Mouse (Mus musculus): ENCODE data around the gene Nod2. TPM values are rescaled to one million over a fixed set of nuclear protein-coding genes. Genes with fewer than 3 reads are reported as not detected.
"Not testable (repeated sequence)": the region's sequence is repeated elsewhere in the genome, so short reads cannot be mapped to it uniquely, and the experiment has no call there.

The Nod2 gene
- polyA plus RNA-seq, 1 experiment from 2014 or later = 0.22 TPM

DNA sequence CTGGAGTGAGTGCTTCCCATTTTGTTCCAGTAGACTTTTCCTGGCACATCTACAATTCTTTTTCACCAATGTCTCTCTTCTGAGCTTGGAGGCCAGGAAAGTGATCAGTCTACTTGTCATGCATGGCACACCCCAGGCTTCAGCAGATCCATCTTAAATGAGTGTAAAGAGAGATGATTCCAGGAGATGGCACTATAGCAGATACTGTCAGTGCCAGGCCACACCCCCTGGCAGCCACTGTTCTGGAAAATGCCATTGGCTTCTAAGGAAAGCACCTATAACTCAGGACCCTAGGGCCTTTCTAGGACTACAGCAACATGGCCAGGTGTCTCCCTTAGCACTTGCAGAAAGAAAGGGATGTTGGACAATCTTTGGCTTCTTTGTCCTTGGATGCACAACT lies 16.0 kb upstream of the Nod2 start:
- peak; percentile 47 for DNase-seq (ENCODE audit: low spot score)

- no peak for DNase-seq (ENCODE audit: low spot score)
These were observed 13.8 kb upstream of the Nod2 start for GRCm38 (mm10) chr8:88633343-88633765.

- DNase-seq (ENCODE audit: low spot score) = peak; percentile 70
These were observed 11.4 kb upstream of the Nod2 start, which contains the start of gene Snx20 for GRCm38 (mm10) chr8:88635474-88636397. Gene Snx20 (minus strand): TSS chr8:88636128.

- no peak for DNase-seq (ENCODE audit: low spot score)
These were observed 9.8 kb upstream of the Nod2 start for GRCm38 (mm10) chr8:88637092-88638000.

DNA sequence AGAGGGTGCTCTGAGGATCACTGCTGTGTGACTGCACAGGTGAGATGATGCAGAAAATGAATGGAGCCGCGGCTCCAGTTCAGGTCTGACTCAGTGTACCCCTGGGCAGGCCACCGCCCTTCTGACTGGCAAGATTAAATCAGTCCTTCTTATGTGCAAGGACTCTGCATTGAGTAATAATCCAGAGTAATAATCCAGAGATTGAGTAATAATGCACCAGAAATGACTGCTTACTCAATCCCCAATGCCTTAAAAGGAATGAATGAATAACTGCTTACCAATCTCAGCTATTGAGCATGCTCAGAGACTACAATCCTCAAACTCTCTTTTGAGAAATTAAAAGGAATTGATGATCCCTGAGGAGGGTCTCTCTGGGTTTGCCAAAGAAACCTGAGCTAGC lies 8.2 kb upstream of the Nod2 start:
- DNase-seq (ENCODE audit: low spot score) = no peak

GRCm38 (mm10) chr8:88642734-88643564 lies 4.2 kb upstream of the Nod2 start:
- no peak for DNase-seq (ENCODE audit: low spot score)

DNA sequence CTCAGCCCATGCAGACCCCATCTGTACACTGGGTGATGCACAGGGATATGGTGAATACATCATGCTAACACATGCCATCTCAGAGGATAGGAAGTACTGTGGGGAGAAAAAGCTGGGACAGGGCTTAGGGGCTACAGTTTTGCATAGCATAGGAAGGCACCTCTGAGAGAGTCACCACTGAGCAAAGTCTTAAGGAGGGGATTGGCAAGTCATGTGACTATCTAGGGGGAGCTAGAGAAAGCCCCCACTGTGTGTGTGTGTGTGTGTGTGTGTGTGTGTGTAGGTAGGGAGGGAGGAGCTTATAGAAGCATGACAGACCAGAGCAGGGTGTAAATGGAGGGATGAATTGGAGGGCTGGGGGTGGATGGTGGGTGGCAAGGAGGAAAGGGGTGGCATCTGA lies 1.2 kb downstream of the Nod2 start:
- DNase-seq (ENCODE audit: low spot score) = no peak

- no peak for DNase-seq (ENCODE audit: low spot score)
These were observed 3.0 kb downstream of the Nod2 start for GRCm38 (mm10) chr8:88650016-88650708.

- DNase-seq (ENCODE audit: low spot score) = not testable (repeated sequence)
These were observed 4.0 kb downstream of the Nod2 start for GRCm38 (mm10) chr8:88651122-88651521.

DNA sequence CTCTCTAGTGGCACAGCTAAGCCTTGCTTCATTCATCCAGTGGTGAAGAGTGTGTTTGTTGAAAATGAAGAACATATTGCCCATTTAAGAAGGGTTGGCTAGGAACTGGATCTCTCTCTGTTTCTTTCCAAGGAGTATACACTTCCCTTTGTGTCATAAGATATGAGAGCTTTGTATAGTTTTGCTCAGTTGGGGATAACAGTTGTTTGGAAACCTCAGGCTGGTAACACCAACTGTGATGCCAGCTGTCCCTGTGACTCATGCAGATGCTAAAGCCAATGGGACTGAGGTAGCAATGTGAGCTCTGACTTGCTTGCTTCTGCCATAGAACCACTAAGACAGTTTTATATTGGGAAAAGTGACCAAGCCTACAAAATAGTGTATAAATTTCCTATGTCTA lies 8.2 kb downstream of the Nod2 start:
- DNase-seq (ENCODE audit: low spot score) = no peak

GRCm38 (mm10) chr8:88659873-88660272 lies 12.8 kb downstream of the Nod2 start:
- no peak for DNase-seq (ENCODE audit: low spot score)

GRCm38 (mm10) chr8:88662401-88662821 lies 15.3 kb downstream of the Nod2 start:
- DNase-seq (ENCODE audit: low spot score) = no peak

GRCm38 (mm10) chr8:88664121-88664520 lies 17.0 kb downstream of the Nod2 start:
- no peak for DNase-seq (ENCODE audit: low spot score)

GRCm38 (mm10) chr8:88664947-88665346 lies 17.8 kb downstream of the Nod2 start:
- no peak for DNase-seq (ENCODE audit: low spot score)

DNA sequence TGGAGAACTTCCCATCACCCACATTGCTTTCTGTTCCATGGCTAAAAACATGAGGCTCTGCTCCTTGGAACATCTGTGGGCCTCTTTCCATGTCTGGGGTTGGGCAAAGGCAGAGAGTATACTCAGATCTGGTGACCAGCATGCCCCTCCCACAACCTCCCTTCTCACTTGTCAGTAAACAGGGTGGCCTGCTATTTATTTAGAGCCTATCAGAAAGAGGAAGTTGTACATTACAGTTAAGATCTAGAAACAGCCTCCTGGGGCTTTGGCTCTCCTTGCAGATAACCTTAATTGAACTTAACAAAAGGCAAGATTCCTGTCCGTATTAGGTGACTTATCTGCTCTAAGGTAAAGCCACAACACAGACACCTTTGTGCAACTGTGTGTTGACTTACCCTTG lies 19.3 kb downstream of the Nod2 start:
- no peak for DNase-seq (ENCODE audit: low spot score)

GRCm38 (mm10) chr8:88668400-88669086 lies 21.4 kb downstream of the Nod2 start:
- peak; percentile 60 for DNase-seq (ENCODE audit: low spot score)

DNA sequence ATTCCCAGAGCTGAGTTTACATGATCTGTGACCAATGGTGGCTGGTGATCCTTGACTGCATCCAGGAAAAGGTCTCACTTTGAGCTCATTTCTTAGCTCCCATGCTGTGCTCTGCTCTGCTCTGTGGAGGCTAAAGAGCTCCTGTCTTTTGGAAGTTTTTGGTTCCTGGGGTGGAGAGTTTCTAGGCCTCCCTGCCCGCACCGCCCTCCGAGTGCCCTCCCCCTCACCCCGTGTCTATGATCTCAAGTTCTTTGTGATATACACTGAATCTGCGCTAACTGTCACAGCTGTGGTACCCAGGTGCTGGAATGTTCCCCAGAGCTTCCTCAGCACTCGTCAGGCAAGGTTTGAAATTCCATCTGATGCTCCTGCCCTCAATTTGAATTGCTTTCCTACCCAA lies 23.7 kb downstream of the Nod2 start:
- peak; percentile 28 for DNase-seq (ENCODE audit: low spot score)

DNA sequence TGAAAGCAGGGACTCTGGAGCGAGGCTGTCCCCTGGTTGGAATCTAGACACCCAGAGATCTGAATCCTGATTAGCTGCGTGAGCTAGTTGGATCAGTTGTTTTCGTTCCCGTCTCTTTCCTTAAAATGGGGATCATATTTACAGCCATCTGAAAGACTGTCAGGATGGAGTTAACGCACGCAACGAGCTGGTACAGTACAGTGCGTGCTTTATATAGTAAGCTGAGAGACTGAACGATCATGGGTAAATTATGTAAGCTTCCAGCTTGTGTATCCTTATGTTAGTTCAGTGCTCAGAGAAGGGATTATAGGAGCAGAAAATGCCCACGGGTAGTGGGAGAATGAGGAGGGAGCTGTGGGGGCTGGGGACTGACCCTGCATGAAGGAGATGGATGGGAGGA lies 24.5 kb downstream of the Nod2 start:
- no peak for DNase-seq (ENCODE audit: low spot score)

GRCm38 (mm10) chr8:88673859-88674258 lies 26.7 kb downstream of the Nod2 start:
- DNase-seq (ENCODE audit: low spot score) = no peak

All from thymus, postnatal 0 days (tissue).